Mouse (Mus musculus) Muller cell, postnatal 12 days (primary cell): ENCODE results near the gene Gsta3.

Source experiments
- DNase-seq: peaks from one replicate; pipeline ENCODE4 v3.0.0-alpha.2; 2015; ENCODE audit errors: inconsistent ontology term

Gene Gsta3

GRCm38 (mm10) chr1:21299826-21300225 lies 59.4 kb downstream of the Gsta3 start:
- DNase-seq: no peak

- no peak for DNase-seq
Observed at GRCm38 (mm10) chr1:21301686-21302085, 61.3 kb downstream of the Gsta3 start.

- DNase-seq: no peak
Observed at GRCm38 (mm10) chr1:21304174-21304573, 63.8 kb downstream of the Gsta3 start.

- DNase-seq: no peak
Observed at GRCm38 (mm10) chr1:21304646-21305045, 64.3 kb downstream of the Gsta3 start.

GRCm38 (mm10) chr1:21305443-21305842 lies 65.1 kb downstream of the Gsta3 start:
- DNase-seq: peak; percentile 9

- DNase-seq: peak; percentile 22
Observed at GRCm38 (mm10) chr1:21314336-21314735, 73.9 kb downstream of the Gsta3 start.
